Mouse (Mus musculus) bone marrow macrophage, adult 2 months (primary cell): Measurements from ENCODE around the gene Slc17a1.

Source experiments
- CTCF ChIP-seq: IDR thresholded peaks from 2 replicates; pipeline ENCODE4 v1.5.1; 2012; ENCODE audit warnings: low read depth, mild to moderate bottlenecking, low read length, moderate library complexity
- POLR2A ChIP-seq: IDR thresholded peaks from 2 replicates; pipeline ENCODE4 v1.6.1; 2012; ENCODE audit warnings: mild to moderate bottlenecking, low read depth, low read length, borderline replicate concordance

DNA sequence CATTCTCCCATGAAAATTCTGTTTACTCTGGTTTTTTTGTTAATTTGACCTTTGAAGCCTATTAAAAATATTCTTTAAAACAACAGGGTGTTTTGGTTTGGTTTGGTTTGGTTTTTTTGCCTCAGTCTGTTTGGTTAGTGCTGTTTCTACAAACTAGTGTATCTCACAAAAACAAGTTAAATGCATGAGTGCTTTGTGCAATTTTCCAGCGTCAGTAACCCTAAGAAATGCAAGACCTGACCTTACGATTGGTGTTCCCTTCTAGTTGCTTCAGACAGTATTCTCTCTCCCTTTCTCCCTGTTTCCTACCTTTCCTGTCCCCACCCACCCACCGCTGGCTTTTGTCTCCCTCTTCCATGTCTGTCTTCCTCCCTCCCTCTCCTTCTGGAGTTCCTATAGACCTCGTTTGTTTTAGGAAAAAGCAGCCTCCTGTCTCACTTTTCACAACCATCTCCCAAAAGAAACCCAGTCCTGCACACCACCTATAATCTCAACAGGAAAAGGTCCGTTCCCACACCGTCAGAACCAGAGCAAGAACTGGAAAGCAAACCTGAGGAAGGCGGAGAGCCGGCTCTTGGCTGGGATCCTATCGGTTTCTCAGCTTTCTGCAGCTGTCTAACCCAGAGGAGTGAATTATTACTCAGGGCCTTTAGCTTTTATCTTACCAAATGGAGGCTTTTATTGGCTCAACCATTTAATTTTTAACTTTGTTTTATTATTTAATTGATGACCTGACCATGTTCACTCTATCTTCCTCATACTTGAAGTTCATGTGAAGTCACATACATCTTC, 47.0 kb downstream of the Slc17a1 start, which contains the start of gene Slc17a4:
- TF ChIP-seq POLR2A (no peak), CTCF (no peak)
